28 mouse cellular contexts compared by ENCODE assay signal in the genomic region with DNA sequence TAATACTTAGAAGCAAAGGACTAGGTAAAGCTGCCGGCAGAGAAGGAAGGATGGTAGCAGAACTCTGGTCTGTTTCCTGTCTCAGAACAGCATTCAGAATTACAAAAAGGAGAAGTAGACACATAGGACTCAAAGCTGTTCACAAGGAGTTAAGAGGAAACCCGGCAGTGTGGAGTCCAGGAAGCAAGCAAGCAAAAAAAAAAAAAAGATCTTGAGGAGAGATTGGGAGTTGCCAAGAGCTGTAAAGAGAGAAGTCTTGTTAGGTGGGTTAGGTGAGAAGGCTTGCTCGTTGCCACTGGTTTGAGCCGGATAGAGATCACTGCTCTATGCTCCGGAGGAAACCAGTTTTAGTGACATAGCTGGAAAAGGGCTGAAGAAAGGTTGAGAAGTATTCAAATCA. TPM values are rescaled to one million over a fixed set of nuclear protein-coding genes. Genes with fewer than 3 reads are reported as not detected.
DNase-seq lines count a peak whose midpoint lies in the region; ATAC-seq and TF ChIP-seq lines count a peak whose summit lies in the region.
"Had no signal": no experiment of that assay in that cellular context is flagged by ENCODE, and none has a peak within 500 bp of the region (broad histone marks: within the 10 kb centered on the region; RNA-seq: fewer than 3 reads in every experiment).

No protein-coding gene starts in this region.

- intact Hi-C loops in gastrocnemius, postnatal 36 days (cut with DNase I): no loop called here

- no peak overlapping the region for H3K9ac ChIP-seq in lung, embryonic 16.5 days (ENCODE audit: low read length)
- no peak overlapping the region for H3K9ac ChIP-seq in intestine, embryonic 15.5 days
- H3K9ac ChIP-seq: embryonic facial prominence, embryonic 12.5 days; forebrain, embryonic 12.5 days; limb, embryonic 12.5 days; liver, postnatal 0 days; neural tube, embryonic 15.5 days; stomach, embryonic 15.5 days had no signal

- H3K4me2 ChIP-seq in lung, embryonic 16.5 days (ENCODE audit: low read depth, low read length): no peak overlapping the region
- no peak overlapping the region for H3K4me2 ChIP-seq in intestine, embryonic 15.5 days (replicated peaks)
- H3K4me2 ChIP-seq: embryonic facial prominence, embryonic 12.5 days; forebrain, embryonic 12.5 days; heart, embryonic 11.5 days; limb, embryonic 12.5 days; liver, embryonic 11.5 days; neural tube, embryonic 15.5 days; stomach, embryonic 15.5 days had no signal

- no peak for TF ChIP-seq POLR2A in bone marrow macrophage, adult 2 months (IDR thresholded peaks at IDR 0.05; ENCODE audit: borderline replicate concordance, low read depth, low read length)

- ATAC-seq in lung, embryonic 16.5 days (ENCODE audit: low read depth): peak; percentile 72
- ATAC-seq in intestine, embryonic 15.5 days: 0 out of 2 replicates have a peak, but pooled peaks have one; percentile 27
- no peak for ATAC-seq in monocyte, adult 5-6 weeks (replicated peaks; ENCODE audit: insufficient number of reproducible peaks, low FRiP score, low TSS enrichment, poor library complexity, severe bottlenecking)
- ATAC-seq: hindbrain, postnatal 0 days; liver, postnatal 0 days had no signal

- TF ChIP-seq CTCF in bone marrow macrophage, adult 2 months (IDR thresholded peaks at IDR 0.05; ENCODE audit: low read depth, low read length): no peak

- no peaks in the 10 kb centered on the region for H3K27me3 ChIP-seq in lung, embryonic 16.5 days (ENCODE audit: control insufficient read depth, insufficient read depth, low read depth, low read length)
- H3K27me3 ChIP-seq in intestine, embryonic 15.5 days (replicated peaks): no peaks in the 10 kb centered on the region
- H3K27me3 ChIP-seq: embryonic facial prominence, embryonic 12.5 days; forebrain, embryonic 12.5 days; limb, embryonic 12.5 days; neural tube, embryonic 15.5 days; stomach, embryonic 15.5 days had no signal

- DNase-seq in lung, postnatal 25 days (ENCODE audit: low spot score): no peak
- DNase-seq in layer of hippocampus, postnatal 25 days (ENCODE audit: extremely low spot score in 1 of 2, low spot score in 1 of 2): no peak
- no peak for DNase-seq in gastrocnemius, postnatal 36 days
- DNase-seq: adrenal gland, postnatal 25 days; cerebellum, adult 11-12 months; cerebellum, postnatal 14 days; heart, adult 11 months; kidney, adult 8-10 months; kidney, postnatal 25 days; liver, postnatal 0 days; lung, postnatal 36 days; right cerebral cortex, adult 18-20 months; right cerebral cortex, postnatal 4 days; thymus, adult 18-20 months; thymus, postnatal 36 days had no signal

- H3K27ac ChIP-seq in lung, embryonic 16.5 days (ENCODE audit: low read length): no peak overlapping the region
- H3K27ac ChIP-seq in bone marrow macrophage, adult 2 months (ENCODE audit: insufficient read depth, low read depth, low read length): peak overlapping the region; percentile 66
- no peak overlapping the region for H3K27ac ChIP-seq in intestine, embryonic 15.5 days
- H3K27ac ChIP-seq: embryonic facial prominence, embryonic 12.5 days; forebrain, embryonic 12.5 days; hindbrain, postnatal 0 days; layer of hippocampus, adult 2 months; limb, embryonic 12.5 days; neural tube, embryonic 15.5 days; stomach, embryonic 15.5 days had no signal

- no peak overlapping the region for H3K4me3 ChIP-seq in lung, embryonic 16.5 days (ENCODE audit: low read length)
- H3K4me3 ChIP-seq in bone marrow macrophage, adult 2 months (ENCODE audit: insufficient read depth, low read length): no peak overlapping the region
- no peak overlapping the region for H3K4me3 ChIP-seq in intestine, embryonic 15.5 days (replicated peaks)
- H3K4me3 ChIP-seq: embryonic facial prominence, embryonic 12.5 days; forebrain, embryonic 12.5 days; layer of hippocampus, adult 2 months; limb, embryonic 12.5 days; neural tube, embryonic 15.5 days; stomach, embryonic 15.5 days had no signal

- H3K36me3 ChIP-seq in lung, embryonic 16.5 days (ENCODE audit: control insufficient read depth, insufficient read depth, low read length): no peaks in the 10 kb centered on the region
- H3K36me3 ChIP-seq in intestine, embryonic 15.5 days: no peaks in the 10 kb centered on the region
- H3K36me3 ChIP-seq: embryonic facial prominence, embryonic 12.5 days; forebrain, embryonic 12.5 days; limb, embryonic 12.5 days; neural tube, embryonic 15.5 days; stomach, embryonic 15.5 days had no signal

- no peaks in the 10 kb centered on the region for H3K4me1 ChIP-seq in lung, embryonic 16.5 days (replicated peaks; ENCODE audit: control insufficient read depth, insufficient read depth, low read length)
- peaks cover 16% of the 10 kb centered on the region for H3K4me1 ChIP-seq in bone marrow macrophage, adult 2 months (ENCODE audit: control insufficient read depth, insufficient read depth, low read length)
- no peaks in the 10 kb centered on the region for H3K4me1 ChIP-seq in intestine, embryonic 15.5 days (replicated peaks)
- H3K4me1 ChIP-seq: embryonic facial prominence, embryonic 12.5 days; forebrain, embryonic 12.5 days; neural tube, embryonic 15.5 days; stomach, embryonic 15.5 days had no signal

- H3K9me3 ChIP-seq in lung, embryonic 16.5 days (ENCODE audit: control insufficient read depth, low read length): no peaks in the 10 kb centered on the region
- no peaks in the 10 kb centered on the region for H3K9me3 ChIP-seq in intestine, embryonic 15.5 days
- H3K9me3 ChIP-seq: embryonic facial prominence, embryonic 12.5 days; forebrain, embryonic 12.5 days; limb, embryonic 12.5 days; neural tube, embryonic 15.5 days; stomach, embryonic 15.5 days had no signal

- 55% methylated on average over 5 of the region's 5 CpGs for WGBS in lung, embryonic 16.5 days
- 63% methylated on average over 5 of the region's 5 CpGs for WGBS in intestine, embryonic 15.5 days

RNA-seq across cellular contexts. Expression of a gene that starts 10.6 kb away (rescaled TPM):
- 128 and 141 TPM in 2 replicates for polyA plus RNA-seq in lung, embryonic 16.5 days (2015; fragmentation: Nextera tagmentation; extraction: Ambion mirVana)
- polyA plus RNA-seq in bone marrow macrophage, adult 2 months (2012; ENCODE audit: insufficient read depth, insufficient read length, missing spikeins): 1.2 and 1.3 TPM in 2 replicates
- polyA plus RNA-seq in intestine, embryonic 15.5 days (2015; fragmentation: Nextera tagmentation; extraction: Ambion mirVana): 205 and 222 TPM in 2 replicates
- under 1 TPM; 0.30 to 0.47 TPM for total RNA-seq in layer of hippocampus, postnatal 25 days (2021)
- 10 to 100 TPM; 77.7 to 88.5 TPM for total RNA-seq in gastrocnemius, postnatal 36 days (2021)
- 9.4 TPM in 1 of 3 replicates, not detected in the others for total RNA-seq in monocyte, adult 5-6 weeks (2017)
